Mouse (Mus musculus) heart, adult 2 months (tissue): ENCODE data around the gene Iffo2. TPM values are rescaled to one million over a fixed set of nuclear protein-coding genes. Genes with fewer than 3 reads are reported as not detected.

Experiments
- DNase-seq, 2 experiments: peaks; one replicate each; pipeline ENCODE4 v3.0.0; 2021
- H3K27ac ChIP-seq: fragments of 200-600 bp; 2 replicates; pipeline ENCODE4 v1.8.1; 2022
- H3K27me3 ChIP-seq: fragments of 200-500 bp; 2 replicates; pipeline ENCODE4 v1.6.1; 2012; ENCODE audit warnings: mild to moderate bottlenecking, low read length, inconsistent platforms, mixed read lengths; ENCODE audit not compliant: control insufficient read depth, insufficient read depth
- H3K36me3 ChIP-seq: fragments of 200-500 bp; 2 replicates; pipeline ENCODE4 v1.6.1; 2012; ENCODE audit warnings: low read length, inconsistent platforms; ENCODE audit not compliant: control insufficient read depth, insufficient read depth
- H3K4me1 ChIP-seq: fragments of 200-500 bp; 2 replicates; pipeline ENCODE4 v1.6.1; 2011; ENCODE audit warnings: low read length; ENCODE audit not compliant: control insufficient read depth, insufficient read depth
- H3K4me3 ChIP-seq: fragments of 200-600 bp; 2 replicates; pipeline ENCODE4 v1.8.1; 2022
- H3K79me2 ChIP-seq: fragments of 200-500 bp; replicated peaks from 2 replicates; pipeline ENCODE4 v1.6.1; 2012; ENCODE audit warnings: mild to moderate bottlenecking, inconsistent platforms, low read length, moderate library complexity, mixed read lengths; ENCODE audit not compliant: control insufficient read depth, insufficient read depth
- H3K9ac ChIP-seq: fragments of 200-500 bp; 2 replicates; pipeline ENCODE4 v1.6.1; 2012; ENCODE audit warnings: low read depth, mild to moderate bottlenecking, control low read depth, inconsistent platforms, low read length, mixed read lengths
- CTCF ChIP-seq: fragments of 200-600 bp; IDR thresholded peaks from 2 replicates; pipeline ENCODE4 v1.8.1; 2022; ENCODE audit warnings: antibody characterized with exemption, mild to moderate bottlenecking, moderate library complexity
- EP300 ChIP-seq: fragments of 200-500 bp; IDR thresholded peaks from 2 replicates; pipeline ENCODE4 v1.6.1; 2011; ENCODE audit warnings: low read depth, low read length, control low read depth; ENCODE audit not compliant: insufficient read depth
- POLR2A ChIP-seq: fragments of 200-500 bp; IDR thresholded peaks from 2 replicates; pipeline ENCODE4 v1.6.1; 2011; ENCODE audit warnings: mild to moderate bottlenecking, low read depth, low read length, control low read depth; ENCODE audit not compliant: insufficient read depth
- WGBS: fragments of 180-500 bp; shearing (Covaris S2); methylation state at CpG from one replicate; pipeline ENCODE4 v1.1.7; 2018; 5-methylcytosine and 5-hydroxymethylcytosine counted together
- intact Hi-C: fragments of 180-260 bp; cut with DNase I; formaldehyde crosslinking; loops from one replicate; pipeline ENCODE4 v1.15.1; 2025
- microRNA-seq, 2 experiments: library from miRNA; unstranded; fragments of <30 nt; microRNA quantifications; one replicate each; pipeline ENCODE4 v1.2.0; 2021
- polyA plus RNA-seq: library from polyadenylated mRNA; depleted of rRNA; stranded (reverse); fragments of >200 nt; gene quantifications from 2 replicates; pipeline ENCODE4 v1.2.3, GENCODE M21; 2012; rRNA removed
- total RNA-seq, 2 experiments: library from RNA; stranded (reverse); gene quantifications; 2 replicates each; pipeline ENCODE4 v1.2.3; 2021

Iffo2 gene
- total and polyA plus RNA-seq, 3 experiments: 3.1 to 5.0 (median 4.9) TPM

GRCm38 (mm10) chr4:139661897-139662296 lies 131.5 kb downstream of the Iffo2 start:
- intact Hi-C loops: no loop called here
- Histone ChIP-seq H3K4me1 (no peaks in the 10 kb centered on the region), H3K79me2 (no peaks in the 10 kb centered on the region), H3K9ac (no peak overlapping the region), H3K36me3 (no peaks in the 10 kb centered on the region), H3K27ac (no peak overlapping the region), H3K27me3 (no peaks in the 10 kb centered on the region), H3K4me3 (no peak overlapping the region)
- TF ChIP-seq POLR2A (no peak), EP300 (no peak), CTCF (no peak)
- WGBS: 75% methylated on average over 14 of the region's 14 CpGs
- no peak for DNase-seq

DNA sequence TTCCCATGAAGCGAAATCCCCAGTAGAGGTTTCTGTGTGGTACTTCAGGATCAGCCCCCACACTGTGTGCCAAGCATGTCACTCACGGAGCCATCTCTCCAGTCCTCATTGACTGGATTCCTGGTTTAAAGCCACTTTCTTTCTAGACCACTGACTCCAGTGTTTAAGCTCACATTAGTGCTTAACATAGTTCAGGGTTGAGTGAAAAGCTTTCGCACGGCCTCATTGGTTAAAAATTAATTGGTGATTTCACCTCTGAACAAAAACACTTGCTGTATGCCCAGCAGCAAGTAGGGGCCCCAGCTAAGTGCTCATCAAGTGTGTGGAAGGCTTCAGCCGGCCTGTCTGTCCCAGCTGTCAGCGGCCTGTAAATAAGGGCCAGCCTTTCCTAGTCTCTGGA lies 137.3 kb downstream of the Iffo2 start:
- WGBS: 80% methylated on average over 6 of the region's 6 CpGs
- no peak for DNase-seq
- no peaks in the 10 kb centered on the region for H3K4me1 ChIP-seq
- no peak overlapping the region for H3K9ac ChIP-seq
- TF ChIP-seq POLR2A: no peak
- no peak for TF ChIP-seq CTCF
- no peak for TF ChIP-seq EP300
- intact Hi-C loops: no loop called here
- H3K27ac ChIP-seq: no peak overlapping the region
- no peaks in the 10 kb centered on the region for H3K79me2 ChIP-seq
- no peaks in the 10 kb centered on the region for H3K27me3 ChIP-seq
- H3K4me3 ChIP-seq: no peak overlapping the region
- H3K36me3 ChIP-seq: no peaks in the 10 kb centered on the region

DNA sequence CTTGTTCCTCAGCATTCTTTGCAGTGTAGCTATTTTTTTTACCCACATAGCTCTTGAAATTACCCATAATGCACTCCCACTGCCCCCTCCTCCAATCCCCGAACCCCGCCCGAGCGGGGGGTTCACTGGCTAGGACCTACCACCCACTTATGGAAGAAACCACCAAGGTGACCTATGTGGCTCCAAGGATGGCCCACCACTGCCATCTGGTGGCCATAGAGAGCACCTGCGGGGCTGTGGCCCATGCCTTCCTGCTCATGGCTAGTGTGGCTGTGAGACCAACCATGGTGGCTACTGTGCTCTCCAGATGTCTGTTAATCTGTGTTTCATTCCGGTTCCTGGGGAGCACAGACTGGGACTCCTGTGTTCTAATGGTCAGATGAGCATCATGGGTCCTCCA lies 139.5 kb downstream of the Iffo2 start:
- intact Hi-C loops: no loop called here
- 21% methylated on average over 6 of the region's 6 CpGs for WGBS
- H3K79me2 ChIP-seq: no peaks in the 10 kb centered on the region
- H3K27me3 ChIP-seq: no peaks in the 10 kb centered on the region
- H3K27ac ChIP-seq: no peak overlapping the region
- H3K4me1 ChIP-seq: no peaks in the 10 kb centered on the region
- H3K4me3 ChIP-seq: no peak overlapping the region
- no peaks in the 10 kb centered on the region for H3K36me3 ChIP-seq
- TF ChIP-seq CTCF (peak; percentile 94), POLR2A (no peak)
- no peak overlapping the region for H3K9ac ChIP-seq
- DNase-seq: peak; percentile 35 to 65

Small RNA genes within 50 kb of the gene (microRNA-seq; reads per million reads assigned to microRNA genes)
- gene Gm25571 (0 reads per million in 2 experiments), gene Mir7020 (0.39 to 0.56 reads per million in 2 experiments)

Other genes with a start within 250 kb of the Iffo2 start
- gene Pqlc2, start 219.8 kb upstream of the Iffo2 start, total RNA-seq: 1 to 10 TPM; 5.1 to 5.9 TPM
- gene Pqlc2, start 219.8 kb upstream of the Iffo2 start, polyA plus RNA-seq: 22.7 and 22.8 TPM in 2 replicates
- 10 to 100 TPM; 48.4 to 51.3 TPM for gene Akr7a5, start 219.8 kb upstream of the Iffo2 start, total RNA-seq
- gene Akr7a5, start 219.8 kb upstream of the Iffo2 start, polyA plus RNA-seq: 30.9 and 40.2 TPM in 2 replicates
- gene Mrto4, start 178.0 kb upstream of the Iffo2 start, total RNA-seq: 10 to 100 TPM; 27.1 to 31.3 TPM
- gene Mrto4, start 178.0 kb upstream of the Iffo2 start, polyA plus RNA-seq: 16.5 TPM in 2 replicates
- gene Emc1, start 178.0 kb upstream of the Iffo2 start, total RNA-seq: 10 to 100 TPM; 45.5 to 47.4 TPM
- 47.5 and 57.6 TPM in 2 replicates for gene Emc1, start 178.0 kb upstream of the Iffo2 start, polyA plus RNA-seq
- gene Ubr4, start 177.9 kb upstream of the Iffo2 start, total RNA-seq: 100 to 1,000 TPM in 1 of 2 experiments, 10 to 100 TPM in 1; 90.0 to 109 TPM
- 107 and 123 TPM in 2 replicates for gene Ubr4, start 177.9 kb upstream of the Iffo2 start, polyA plus RNA-seq
- not detected for gene Gm21969, start 72.6 kb downstream of the Iffo2 start, total RNA-seq
- 0.06 TPM in 1 of 2 replicates, not detected in the other for gene Gm21969, start 72.6 kb downstream of the Iffo2 start, polyA plus RNA-seq
- 10 to 100 TPM; 79.7 to 96.7 TPM for gene Aldh4a1, start 92.3 kb downstream of the Iffo2 start, total RNA-seq
- 120 and 149 TPM in 2 replicates for gene Aldh4a1, start 92.3 kb downstream of the Iffo2 start, polyA plus RNA-seq
- gene Tas1r2, start 123.0 kb downstream of the Iffo2 start, total RNA-seq: not detected
- gene Tas1r2, start 123.0 kb downstream of the Iffo2 start, polyA plus RNA-seq: not detected in 2 replicates